Mouse (Mus musculus) E14TG2a.4 (cell line): Measurements from ENCODE around the gene Rpa1.

Source experiments
- CTCF ChIP-seq: conservative IDR thresholded peaks from 2 replicates; pipeline ENCODE4 v1.5.1; 2014; ENCODE audit warnings: low read length
- NANOG ChIP-seq: IDR thresholded peaks from 2 replicates; pipeline ENCODE4 v1.6.1; 2014; ENCODE audit warnings: borderline replicate concordance, low read length, mixed read lengths

DNA sequence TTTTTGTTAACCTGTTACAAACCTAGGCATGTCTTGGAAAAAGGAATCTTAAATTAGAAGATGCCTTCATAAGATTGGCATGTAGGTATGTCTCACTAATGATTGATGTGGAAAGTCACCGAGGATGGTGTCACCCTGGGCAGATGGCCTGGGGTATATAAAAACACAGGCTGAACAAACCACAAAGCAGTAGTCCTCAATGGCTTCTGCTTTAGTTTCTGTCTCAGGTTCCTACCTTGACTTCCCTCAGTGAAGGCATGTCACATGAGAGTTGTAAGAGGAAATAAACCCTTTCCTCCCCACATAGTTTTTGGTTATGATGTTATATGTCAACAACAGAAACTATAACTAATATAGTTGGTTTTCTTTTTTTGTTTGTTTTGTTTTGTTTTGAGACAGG lies 47.5 kb upstream of the Rpa1 start:
- TF ChIP-seq CTCF (no peak), NANOG (no peak)
